Mouse (Mus musculus): ENCODE results near the gene Mtrex. TPM values are rescaled to one million over a fixed set of nuclear protein-coding genes. Genes with fewer than 3 reads are reported as not detected.

The Mtrex gene
- total and polyA plus RNA-seq, 3 experiments, result 57.4 to 96.5 (median 62.2) TPM

- no peak for DNase-seq (ENCODE audit: low read depth, low spot score)
- Histone ChIP-seq H3K4me3 (ENCODE audit: control insufficient read depth in 1 of 2, insufficient read depth in 1 of 2, low read depth in 2 of 2, low read length in 2 of 2) (no peak overlapping the region), H3K4me1 (ENCODE audit: control insufficient read depth in 1 of 2, insufficient read depth in 2 of 2, low read length in 2 of 2) (no peaks in the 10 kb centered on the region), H3K9ac (ENCODE audit: control insufficient read depth, low read depth, low read length, poor library complexity, severe bottlenecking) (no peak overlapping the region), H3K36me3 (ENCODE audit: control insufficient read depth in 1 of 2, insufficient read depth in 2 of 2, low read length in 2 of 2) (no peaks in the 10 kb centered on the region), H3K27ac (ENCODE audit: control insufficient read depth, low read depth, low read length) (no peak overlapping the region), H3K9me3 (replicated peaks; ENCODE audit: insufficient read depth, low read length) (no peaks in the 10 kb centered on the region), H3K27me3 (ENCODE audit: control insufficient read depth in 1 of 2, insufficient read depth in 2 of 2, low read length in 2 of 2) (no peaks in the 10 kb centered on the region; a peak in 1 of 4 replicates), H3K79me2 (ENCODE audit: control insufficient read depth, insufficient read depth, low read length, poor library complexity) (no peaks in the 10 kb centered on the region)
- TF ChIP-seq HCFC1 (IDR thresholded peaks at IDR 0.05; ENCODE audit: low read depth, low read length), result no peak
- TF ChIP-seq CTCF (IDR thresholded peaks at IDR 0.05 in 2 of 3, conservative IDR thresholded peaks at IDR 0.05 in 1 of 3; ENCODE audit: control insufficient read depth in 1 of 3, insufficient read depth in 1 of 3, low read depth in 2 of 3, low read length in 3 of 3, poor library complexity in 1 of 3, severe bottlenecking in 1 of 3), result peak in 2 of 3 experiments; percentile 50 to 52; a peak in 4 of 6 replicates
- TF ChIP-seq RAD21 (IDR thresholded peaks at IDR 0.05; ENCODE audit: low read depth, low read length), result peak; percentile 55
- TF ChIP-seq POLR2A (IDR thresholded peaks at IDR 0.05; ENCODE audit: control insufficient read depth in 1 of 2, insufficient read depth in 1 of 2, low read depth in 1 of 2, low read length in 2 of 2, poor library complexity in 1 of 2), result no peak
- TF ChIP-seq MAX (IDR thresholded peaks at IDR 0.05; ENCODE audit: low read length), result no peak
- TF ChIP-seq SMC3 (IDR thresholded peaks at IDR 0.05; ENCODE audit: low read depth, low read length), result peak; percentile 54
- no peak for TF ChIP-seq ZNF384 (IDR thresholded peaks at IDR 0.05; ENCODE audit: low read depth, low read length)
- peak; percentile 33 for TF ChIP-seq ZC3H11A (IDR thresholded peaks at IDR 0.05; ENCODE audit: low read depth, low read length)
- TF ChIP-seq NRF1 (IDR thresholded peaks at IDR 0.05; ENCODE audit: insufficient read depth, low read depth, low read length, poor library complexity, severe bottlenecking), result no peak
These were observed 72.8 kb downstream of the Mtrex start for GRCm38 (mm10) chr13:112854402-112854801.

- Histone ChIP-seq H3K9me3 (replicated peaks; ENCODE audit: insufficient read depth, low read length) (no peaks in the 10 kb centered on the region), H3K79me2 (ENCODE audit: control insufficient read depth, insufficient read depth, low read length, poor library complexity) (no peaks in the 10 kb centered on the region), H3K4me3 (ENCODE audit: control insufficient read depth in 1 of 2, insufficient read depth in 1 of 2, low read depth in 2 of 2, low read length in 2 of 2) (no peak overlapping the region), H3K9ac (ENCODE audit: control insufficient read depth, low read depth, low read length, poor library complexity, severe bottlenecking) (no peak overlapping the region), H3K27me3 (ENCODE audit: control insufficient read depth in 1 of 2, insufficient read depth in 2 of 2, low read length in 2 of 2) (no peaks in the 10 kb centered on the region; a peak in 1 of 4 replicates), H3K36me3 (ENCODE audit: control insufficient read depth in 1 of 2, insufficient read depth in 2 of 2, low read length in 2 of 2) (no peaks in the 10 kb centered on the region), H3K27ac (ENCODE audit: control insufficient read depth, low read depth, low read length) (no peak overlapping the region), H3K4me1 (ENCODE audit: control insufficient read depth in 1 of 2, insufficient read depth in 2 of 2, low read length in 2 of 2) (no peaks in the 10 kb centered on the region)
- no peak for TF ChIP-seq RCOR1 (IDR thresholded peaks at IDR 0.05; ENCODE audit: low read depth, low read length)
- TF ChIP-seq MAZ (IDR thresholded peaks at IDR 0.05; ENCODE audit: low read depth, low read length), result no peak
- TF ChIP-seq CTCF (IDR thresholded peaks at IDR 0.05 in 2 of 3, conservative IDR thresholded peaks at IDR 0.05 in 1 of 3; ENCODE audit: control insufficient read depth in 1 of 3, insufficient read depth in 1 of 3, low read depth in 2 of 3, low read length in 3 of 3, poor library complexity in 1 of 3, severe bottlenecking in 1 of 3), result no peak
- TF ChIP-seq GABPA (IDR thresholded peaks at IDR 0.05; ENCODE audit: low read depth, low read length), result no peak
- TF ChIP-seq MYC (IDR thresholded peaks at IDR 0.05; ENCODE audit: low read depth, low read length), result no peak
- no peak for TF ChIP-seq TBP (IDR thresholded peaks at IDR 0.05; ENCODE audit: low read depth, low read length)
- no peak for TF ChIP-seq EP300 (IDR thresholded peaks at IDR 0.05; ENCODE audit: low read depth in 1 of 2, low read length in 2 of 2)
- DNase-seq (ENCODE audit: low read depth, low spot score), result no peak
These were observed 73.4 kb downstream of the Mtrex start for GRCm38 (mm10) chr13:112853710-112854316.

All from MEL (cell line).